Mouse (Mus musculus) fibroblast of lung, adult 2 months (primary cell): ENCODE measurements around the gene Uba3.
A peak's percentile ranks its signal among the peaks of the same experiment; 100 is the strongest.

Source experiments
- DNase-seq: peaks from one replicate; pipeline ENCODE4 v3.0.0-alpha.2; 2011; ENCODE audit warnings: low read depth

Gene Uba3

DNA sequence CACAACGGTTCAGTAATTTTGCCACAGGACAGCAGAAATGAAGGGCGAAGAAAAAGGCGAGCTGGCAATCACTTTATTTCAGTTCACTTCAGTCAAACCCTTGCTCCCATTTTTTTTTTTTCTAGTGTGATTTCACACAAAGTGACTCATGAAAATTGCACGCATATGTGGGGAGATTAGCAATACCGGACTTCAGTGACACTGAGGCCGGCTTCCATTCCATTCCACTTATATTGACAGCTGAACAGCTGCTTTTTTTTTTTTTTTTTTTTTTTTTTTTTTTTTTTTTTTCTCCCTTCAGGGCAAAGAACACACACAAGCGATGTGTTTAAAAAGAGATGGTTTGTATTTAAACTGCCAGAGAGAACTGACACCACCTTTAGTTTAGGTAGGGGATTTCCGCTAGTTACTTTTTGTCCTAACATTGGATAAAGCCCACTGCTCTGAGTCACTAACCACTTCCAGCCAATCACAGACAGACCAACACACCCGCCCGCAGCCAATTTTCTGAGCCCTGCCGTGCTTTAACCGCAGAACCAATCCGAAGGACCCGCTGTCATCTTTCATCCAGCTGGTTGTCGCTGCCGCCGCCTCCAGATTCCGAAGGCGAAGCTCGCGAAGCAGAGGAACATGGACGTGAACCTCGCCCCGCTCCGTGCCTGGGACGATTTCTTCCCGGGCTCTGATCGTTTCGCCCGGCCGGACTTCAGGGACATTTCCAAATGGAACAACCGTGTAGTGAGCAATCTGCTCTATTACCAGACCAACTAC, 4.9 kb upstream of the Uba3 start, which contains the start of gene Arl6ip5:
TSS of gene Arl6ip5 (plus strand) at position 499 of the 771 bp plus-strand sequence.
- DNase-seq = peak; percentile 95

DNA sequence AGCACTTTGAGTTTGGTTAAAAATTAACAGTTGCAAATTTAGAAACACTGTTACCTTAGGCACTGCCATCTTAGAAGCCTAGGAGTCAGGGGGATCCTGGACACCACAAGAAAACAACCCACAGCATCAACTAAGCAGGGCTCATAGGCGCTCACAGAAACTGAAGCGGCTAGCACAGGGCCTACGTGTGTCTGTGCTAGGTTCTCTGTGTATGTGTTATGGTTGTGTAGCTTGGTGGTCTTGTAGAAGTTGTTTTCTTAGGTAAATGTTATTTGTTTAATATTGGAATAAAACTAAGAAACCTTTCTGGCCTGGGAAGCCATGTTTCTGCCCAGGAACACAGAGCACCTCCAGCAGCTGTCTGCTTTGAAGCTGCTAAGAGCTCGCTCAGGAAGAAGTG, 4.3 kb upstream of the Uba3 start:
- no peak for DNase-seq

DNA sequence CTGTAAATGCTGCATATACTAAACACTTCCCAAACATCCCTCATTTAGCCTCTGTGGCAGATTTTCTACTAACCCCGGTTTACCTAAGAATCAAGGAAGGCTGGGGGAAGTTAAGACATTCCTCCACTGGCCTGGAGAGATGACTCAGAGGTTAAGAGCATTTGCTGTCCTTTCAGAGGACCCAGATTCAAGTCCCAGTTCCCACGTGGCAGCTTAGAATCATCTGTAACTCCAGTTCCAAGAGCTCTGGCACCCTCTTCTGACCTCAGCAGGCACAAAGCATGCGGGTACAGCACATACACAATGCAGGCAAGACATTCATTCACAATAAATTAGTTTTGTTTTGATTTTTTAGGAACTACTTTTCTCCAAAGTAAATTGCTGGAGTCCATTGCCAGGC, 3.8 kb upstream of the Uba3 start:
- DNase-seq = no peak

DNA sequence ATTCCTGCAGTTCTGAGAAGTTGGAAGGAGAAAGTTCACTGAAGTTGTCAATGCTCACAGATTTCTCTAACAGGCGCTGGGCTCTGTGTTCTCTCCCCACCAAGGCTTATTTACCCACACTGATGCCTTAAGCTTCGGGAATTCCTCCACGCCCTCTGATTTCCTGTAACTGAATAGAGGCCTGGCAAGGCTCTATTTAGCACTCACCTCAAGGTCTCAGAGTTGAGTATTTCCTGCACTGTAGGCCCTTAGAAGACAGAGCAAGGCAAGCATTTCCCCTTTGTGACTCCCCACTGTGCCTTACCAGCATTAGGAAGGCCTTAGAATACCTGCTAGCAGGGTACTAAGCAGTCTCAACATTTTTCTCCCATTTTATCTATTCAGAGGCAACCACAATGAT, 3.0 kb upstream of the Uba3 start:
- no peak for DNase-seq

DNA sequence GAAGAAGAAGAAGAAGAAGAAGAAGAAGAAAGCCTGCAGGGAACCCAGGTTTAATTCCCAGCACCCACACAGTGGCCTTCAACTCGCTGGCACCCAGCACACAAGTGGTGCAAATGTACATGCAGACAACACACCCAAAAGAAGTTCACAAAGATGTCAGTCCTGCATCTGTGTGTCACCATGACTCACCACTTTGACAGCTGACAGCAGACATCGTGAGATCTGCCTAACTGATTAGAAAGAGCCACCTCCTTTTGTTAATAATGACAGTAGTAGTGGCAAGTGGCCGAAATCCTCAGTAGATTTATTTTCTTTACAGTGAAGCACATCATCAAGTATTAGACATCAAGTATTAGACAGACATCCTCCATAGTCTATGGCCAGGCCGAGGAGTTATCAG, 1.6 kb upstream of the Uba3 start:
- no peak for DNase-seq

DNA sequence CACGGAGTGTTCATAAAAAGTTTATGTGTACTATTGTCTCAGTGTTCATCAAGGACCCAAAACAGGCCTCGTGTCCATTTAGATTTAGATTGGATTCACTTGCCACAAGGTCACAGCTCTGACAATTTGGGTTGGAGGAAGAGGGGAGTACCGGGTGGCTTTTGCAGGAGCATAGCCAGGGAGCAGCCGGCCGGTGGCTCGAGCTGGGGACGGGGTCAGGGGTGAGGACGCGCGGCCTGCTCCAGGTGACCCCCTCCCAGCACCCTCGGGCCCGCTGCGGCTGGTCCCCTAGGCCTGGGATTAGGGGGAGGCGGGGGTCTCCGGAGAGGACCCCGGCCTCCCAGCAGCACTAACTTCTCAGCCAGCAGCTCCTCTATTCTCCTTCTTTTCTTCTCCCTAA, 495 bp downstream of the Uba3 start:
- DNase-seq = no peak

DNA sequence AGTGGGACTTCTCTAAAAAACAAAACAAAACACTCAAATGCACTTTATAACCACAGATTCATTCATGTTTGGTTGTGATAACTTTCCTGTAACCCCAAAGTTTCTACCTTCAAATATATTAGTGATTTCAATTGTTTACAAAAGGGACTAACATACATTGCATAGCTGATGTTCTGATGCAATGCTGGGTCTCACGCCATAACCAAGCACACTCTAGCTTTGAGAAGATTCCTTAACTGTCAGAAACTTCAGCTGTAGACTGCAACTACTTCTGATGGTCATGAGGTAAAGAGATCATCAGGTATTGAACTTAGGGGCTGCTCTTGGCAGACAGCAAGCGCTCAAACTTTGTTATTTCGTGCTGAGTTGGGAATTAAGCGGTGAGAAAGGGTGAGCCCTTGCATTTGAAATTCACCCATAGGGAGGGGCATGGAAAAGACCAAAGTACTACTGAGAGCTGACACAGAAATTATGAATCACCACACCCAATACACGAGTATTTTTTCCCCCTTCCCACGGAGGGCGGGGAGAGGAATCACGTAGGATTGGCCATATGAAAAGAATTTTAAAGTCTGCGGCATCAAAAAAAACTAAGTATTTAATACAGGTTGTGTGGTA, 1.1 kb downstream of the Uba3 start:
- DNase-seq = no peak

DNA sequence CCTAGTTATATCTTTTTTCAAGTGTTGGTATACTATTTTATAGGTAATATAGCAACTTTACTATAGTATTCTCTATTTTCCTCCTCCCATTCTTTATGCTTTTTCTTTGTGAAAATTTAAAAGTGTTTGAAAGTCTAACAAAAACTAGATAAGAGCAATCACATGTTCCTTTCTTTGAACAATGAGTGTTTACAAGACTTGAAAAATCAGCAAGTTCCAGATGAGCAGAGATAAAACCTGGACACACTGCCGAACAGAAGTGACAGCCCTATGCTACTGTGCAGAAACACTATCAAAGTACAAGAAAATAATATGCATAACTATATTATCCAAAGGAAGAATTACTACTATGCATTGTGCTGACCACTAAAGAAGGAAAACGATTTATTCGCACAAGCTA, 3.0 kb downstream of the Uba3 start:
- no peak for DNase-seq

DNA sequence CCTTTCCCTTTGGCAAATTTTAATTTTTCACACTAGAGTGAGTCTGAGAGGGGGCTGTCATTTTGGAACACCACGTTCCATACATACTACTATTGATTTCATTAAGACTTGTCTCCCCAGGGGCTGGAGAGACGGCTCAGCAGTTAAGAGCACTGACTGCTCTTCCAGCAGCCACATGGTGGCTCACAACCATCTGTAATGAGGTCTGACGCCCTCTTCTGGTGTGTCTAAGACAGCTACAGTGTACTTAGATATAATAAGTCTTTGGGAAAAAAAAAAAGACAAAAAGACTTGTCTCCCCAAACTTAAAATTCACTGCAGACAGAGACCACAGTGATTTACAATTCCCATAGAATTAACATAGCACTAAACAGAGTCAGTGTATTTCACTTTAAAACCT, 5.0 kb downstream of the Uba3 start:
- DNase-seq = no peak

DNA sequence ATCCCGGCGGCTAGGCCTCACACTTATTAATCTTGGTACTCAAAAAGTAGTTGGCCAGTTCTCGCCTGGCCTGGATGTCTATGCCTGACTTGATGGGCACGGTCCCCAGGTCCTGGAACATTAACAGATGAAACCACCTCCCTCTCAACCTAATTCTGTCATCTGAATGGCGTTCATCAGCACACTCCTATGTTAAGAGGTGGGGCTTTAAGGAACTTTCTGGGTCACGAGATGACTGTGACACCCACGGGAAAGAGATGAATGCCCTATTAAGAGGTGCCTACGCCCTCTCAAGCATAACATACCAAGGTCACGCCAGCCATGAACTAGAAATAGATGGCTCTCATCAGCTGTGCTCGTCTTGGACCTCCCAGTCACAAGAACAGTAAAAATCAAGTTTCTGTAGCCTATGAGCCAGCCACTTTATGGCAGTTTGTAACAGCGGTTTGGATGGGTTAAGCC, 26.0 kb downstream of the Uba3 start:
- peak; percentile 48 for DNase-seq

DNA sequence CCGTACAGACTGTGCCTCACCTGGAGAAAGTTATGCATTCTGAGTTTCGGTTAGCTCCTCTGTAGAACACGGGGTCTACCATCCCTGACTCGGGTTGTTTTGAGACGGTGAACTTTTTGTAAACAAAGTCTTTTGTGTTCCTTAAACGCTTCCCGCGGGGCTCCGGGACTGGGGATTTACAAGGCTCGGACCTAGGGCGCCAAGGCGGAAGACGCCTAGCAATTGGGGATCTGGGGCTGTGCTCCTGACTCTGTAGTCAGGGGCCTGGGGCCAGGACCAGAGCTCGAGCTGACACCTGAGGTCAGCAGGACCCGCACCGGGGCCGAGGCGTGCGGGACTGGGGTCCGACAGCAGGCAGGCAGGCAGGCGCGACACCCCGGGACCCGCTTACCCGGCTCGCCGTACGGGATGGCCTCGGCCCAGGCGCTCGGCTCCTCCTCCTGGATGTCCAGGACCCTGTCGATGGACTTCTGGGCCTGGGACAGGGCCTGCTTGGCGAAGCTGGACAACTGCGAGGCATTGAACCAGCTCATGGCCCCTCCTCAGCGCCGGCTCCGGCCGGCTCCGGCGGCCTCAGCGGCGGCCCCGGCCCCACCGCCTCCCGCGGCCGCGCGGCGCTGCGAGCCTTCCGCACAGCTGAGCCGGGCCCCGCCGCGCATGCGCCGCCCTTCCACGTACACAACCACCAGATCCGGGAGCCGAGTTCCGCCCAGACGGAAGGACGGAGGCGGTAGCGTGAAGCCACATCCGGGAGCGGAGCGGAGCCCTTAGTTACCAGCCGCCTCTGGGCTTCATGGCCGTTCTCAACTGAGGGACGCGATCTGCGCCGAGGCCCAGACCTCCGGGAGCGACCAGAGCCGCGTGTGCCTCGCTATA, 26.7 kb downstream of the Uba3 start, which contains the start of gene Tmf1:
TSS of gene Tmf1 (minus strand) at position 632 of the 876 bp plus-strand sequence.
- peak; percentile 81 for DNase-seq

DNA sequence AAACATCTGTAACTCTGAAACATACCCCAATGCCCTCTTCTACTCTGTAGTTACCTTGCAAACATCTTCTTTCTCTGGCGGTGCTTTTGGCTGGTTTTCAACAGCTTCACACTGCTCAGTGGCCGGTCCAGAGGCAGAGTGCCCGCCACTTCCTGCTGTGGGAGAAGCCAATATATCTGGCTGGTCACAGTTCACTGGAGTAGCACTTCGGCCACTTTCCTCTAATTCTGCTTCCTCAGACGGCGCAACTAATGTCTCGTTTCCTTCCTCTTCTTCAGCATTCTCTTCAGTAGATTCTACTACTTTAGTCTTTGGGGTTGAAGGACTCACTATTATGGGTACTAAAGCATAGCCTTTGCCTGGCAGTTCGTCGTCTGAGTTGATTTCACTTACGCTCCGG, 29.7 kb downstream of the Uba3 start:
- no peak for DNase-seq

DNA sequence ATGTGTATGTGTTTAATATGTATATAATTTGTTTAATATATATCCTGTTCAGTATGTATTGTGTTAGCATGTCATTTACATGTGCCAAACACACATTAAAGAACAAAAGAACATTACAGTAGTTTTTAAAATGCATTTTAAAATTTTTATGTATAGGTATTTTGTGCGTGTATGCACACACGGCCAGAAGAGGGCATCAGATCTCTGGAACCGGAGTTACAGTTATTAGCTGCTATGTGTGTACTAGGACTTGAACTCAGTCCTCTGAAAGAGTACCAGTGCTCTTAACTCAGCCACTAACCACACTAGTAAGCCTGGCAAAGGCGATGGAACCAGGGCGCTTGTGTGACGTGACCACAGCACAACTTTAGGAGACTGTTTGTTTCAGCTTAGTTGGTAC, 55.3 kb downstream of the Uba3 start:
- no peak for DNase-seq

DNA sequence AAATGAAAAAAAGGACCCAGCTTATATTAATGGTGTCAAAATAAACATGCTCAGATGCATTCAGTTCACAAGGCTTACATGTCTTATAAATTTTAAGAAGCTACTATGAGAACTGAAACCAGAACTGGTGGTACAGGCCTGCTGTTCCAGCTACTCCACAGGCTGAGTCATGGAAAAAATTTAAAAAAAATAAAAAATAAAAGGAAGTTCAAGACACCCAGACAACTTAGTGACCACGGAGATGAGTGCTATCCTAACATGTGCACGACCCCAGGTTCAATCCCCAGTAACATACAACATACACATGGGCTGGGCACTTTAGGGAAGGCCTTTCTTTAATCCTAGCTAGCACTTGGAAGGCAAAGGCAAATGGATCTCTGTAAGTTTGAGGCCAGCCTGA, 55.7 kb downstream of the Uba3 start:
- DNase-seq = no peak

DNA sequence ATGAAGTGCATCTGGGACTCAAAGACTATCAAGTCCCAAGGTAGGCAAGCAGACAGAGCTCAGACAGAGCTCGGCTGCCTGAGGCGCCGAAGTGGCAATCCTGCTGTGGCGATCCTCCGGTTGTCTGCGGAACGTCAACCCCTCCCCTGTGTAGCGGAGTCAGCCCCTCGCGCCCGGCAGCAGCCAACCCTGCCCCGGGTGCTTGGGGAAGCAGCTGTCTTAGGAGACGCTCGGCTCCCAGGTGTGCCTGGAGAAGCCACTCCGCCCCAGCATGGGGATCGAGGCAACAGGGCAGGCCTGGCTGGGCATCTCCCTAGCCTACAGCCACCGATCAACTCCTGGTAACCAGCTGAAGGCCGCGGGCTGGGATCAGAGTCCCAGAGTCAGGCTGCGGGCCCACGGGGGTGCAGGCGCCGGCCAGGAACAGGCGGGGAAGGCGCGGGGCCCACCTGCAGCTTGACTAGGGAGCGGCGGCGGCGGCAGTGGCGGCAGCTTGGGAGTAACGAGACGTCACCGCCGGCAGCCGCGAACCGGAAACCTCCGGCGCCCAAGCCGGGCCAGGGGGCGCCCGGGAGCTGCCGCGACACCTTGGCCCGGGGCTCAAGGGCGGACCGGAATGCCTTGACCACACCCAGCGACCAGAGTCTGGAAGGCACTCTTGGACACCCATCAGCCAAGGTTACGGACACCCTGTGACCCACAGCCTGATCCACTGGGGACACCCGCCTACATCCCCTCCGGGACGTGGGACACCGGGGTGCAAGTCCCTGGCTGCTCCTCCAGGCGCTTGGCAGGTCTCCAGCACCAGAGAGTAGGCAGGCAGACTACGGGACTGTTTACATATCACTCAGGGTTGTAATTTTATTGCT, 56.8 kb downstream of the Uba3 start, which contains the start of gene Eogt:
TSS of gene Eogt (minus strand) at position 800 of the 869 bp plus-strand sequence.
- peak; percentile 54 for DNase-seq

DNA sequence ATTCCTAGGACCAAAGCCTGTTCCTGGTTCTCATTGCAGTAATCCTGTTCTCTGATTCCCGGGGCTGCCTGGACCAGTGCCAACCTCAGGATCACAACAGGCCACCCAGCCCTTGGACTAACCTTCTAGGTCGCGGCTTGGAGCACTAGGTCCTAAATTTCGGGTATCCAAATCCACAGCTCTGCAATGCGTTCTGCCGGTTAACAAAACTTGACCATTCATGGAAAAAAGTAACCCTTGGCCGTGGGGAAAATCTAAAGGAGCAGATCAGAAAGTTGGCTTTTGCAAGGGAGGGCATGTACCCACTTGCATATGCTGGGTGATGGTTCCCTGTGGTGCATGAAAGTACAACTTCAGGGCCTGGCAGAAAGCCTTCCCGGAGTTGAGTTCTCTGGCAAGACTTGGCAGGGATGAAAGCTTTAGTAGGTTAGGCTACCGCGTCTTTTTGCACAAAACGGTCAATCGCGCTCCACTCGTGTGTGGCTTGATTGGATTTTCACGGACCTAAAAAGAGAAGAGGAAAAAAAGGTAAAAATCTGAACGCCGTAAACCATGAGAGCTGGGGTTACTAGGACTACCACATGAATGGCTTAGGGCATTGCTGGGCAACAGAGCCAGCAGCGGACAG, 57.6 kb downstream of the Uba3 start:
- DNase-seq = peak; percentile 17

DNA sequence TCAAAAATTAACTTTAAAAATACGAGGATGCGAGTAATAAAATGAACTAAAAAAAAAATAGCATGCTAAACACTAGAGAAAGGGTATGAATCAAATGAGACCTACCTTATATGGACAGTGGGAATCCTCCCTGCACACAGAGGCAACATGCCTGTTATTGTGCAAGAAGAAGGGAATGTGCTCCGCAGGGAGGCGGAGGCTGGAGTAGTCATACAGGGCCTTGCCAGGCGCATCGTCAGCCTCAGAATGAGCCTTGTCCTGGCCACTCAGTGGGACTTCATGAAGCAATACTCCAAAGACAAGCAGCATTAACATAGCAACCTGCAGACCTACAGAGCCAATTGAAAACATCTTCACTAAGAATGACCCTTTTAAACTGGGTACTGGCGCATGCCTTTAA, 60.3 kb downstream of the Uba3 start:
- peak; percentile 65 for DNase-seq

DNA sequence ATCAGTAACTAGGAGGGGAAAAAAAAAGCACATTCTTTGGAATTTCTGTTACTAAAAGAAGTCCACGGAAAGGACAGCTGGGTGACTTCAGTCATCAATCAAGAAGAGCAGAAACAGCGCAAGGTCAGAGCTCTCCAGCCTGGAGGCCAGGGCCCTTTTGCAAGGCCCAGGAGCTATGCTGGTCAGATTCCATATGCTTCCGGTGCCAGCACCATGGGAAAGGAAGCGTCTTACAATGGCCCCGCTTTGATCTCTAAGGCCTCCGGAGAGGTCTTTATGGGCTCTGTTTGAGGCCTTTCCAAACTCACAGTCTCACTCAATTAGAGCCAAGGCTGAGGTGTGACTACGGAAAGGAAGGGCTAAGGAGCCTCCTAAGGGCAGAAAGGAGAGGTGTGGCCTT, 61.1 kb downstream of the Uba3 start:
- DNase-seq = no peak

DNA sequence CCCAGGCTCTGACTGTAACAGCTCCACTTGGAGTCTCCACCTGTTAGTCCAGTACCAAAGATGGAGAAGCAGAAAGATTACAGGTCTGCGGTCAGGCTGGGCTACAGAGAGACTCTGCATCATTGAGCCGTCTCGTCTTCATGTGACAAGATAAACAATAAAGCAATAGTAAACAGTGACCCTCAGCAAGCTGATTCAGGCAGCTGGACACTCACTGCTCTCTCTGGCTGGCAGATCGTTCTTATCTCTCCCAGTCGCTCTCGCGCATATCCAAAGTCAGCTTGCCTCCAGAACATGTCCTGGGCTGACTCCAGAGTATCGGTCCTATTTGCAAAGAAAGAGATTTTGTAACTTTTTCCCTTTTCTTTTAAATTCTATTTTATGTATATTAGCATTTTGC, 62.8 kb downstream of the Uba3 start:
- DNase-seq = no peak

DNA sequence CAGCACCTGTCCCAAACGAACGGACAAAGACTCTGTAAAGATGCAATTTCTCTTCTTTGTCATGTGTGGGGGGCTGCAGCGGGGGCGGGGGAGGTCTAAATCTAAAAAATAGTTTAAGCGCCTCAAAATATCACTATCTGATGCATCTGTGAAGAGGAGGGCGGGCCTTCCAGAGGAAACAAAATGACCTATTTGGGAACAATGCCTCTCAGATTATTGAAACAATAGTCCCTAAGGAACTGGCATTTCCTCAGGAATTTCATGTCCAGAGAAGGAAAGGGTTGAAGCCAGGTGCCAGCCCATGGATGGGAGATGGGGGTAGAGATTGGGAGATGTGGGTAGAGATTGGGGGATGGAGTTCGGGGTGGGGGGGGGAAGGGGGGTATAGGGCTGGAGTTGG, 63.6 kb downstream of the Uba3 start:
- no peak for DNase-seq
